Mouse (Mus musculus) embryonic facial prominence, embryonic 15.5 days (tissue): Measurements from ENCODE around the gene Zfp111. TPM values are rescaled to one million over a fixed set of nuclear protein-coding genes. Genes with fewer than 3 reads are reported as not detected.

Experiments used
- polyA plus RNA-seq: library from polyadenylated mRNA; unstranded; fragments of >200 nt; fragmentation: Nextera tagmentation; extraction: Ambion mirVana; gene quantifications from 2 replicates; pipeline ENCODE4 v1.2.1, GENCODE M21; 2015

The Zfp111 gene
- polyA plus RNA-seq, 1 experiment from 2014 or later: 11.4 TPM

Other genes starting within 250 kb of the Zfp111 start
- not detected in 2 replicates for gene Vmn1r181, start 236.8 kb downstream of the Zfp111 start, polyA plus RNA-seq
- not detected in 2 replicates for gene V1rd19, start 209.8 kb downstream of the Zfp111 start, polyA plus RNA-seq
- 0.01 TPM in 1 of 2 replicates, not detected in the other for gene Vmn1r183, start 158.2 kb downstream of the Zfp111 start, polyA plus RNA-seq
- 19.4 and 20.3 TPM in 2 replicates for gene Zfp180, start 129.5 kb downstream of the Zfp111 start, polyA plus RNA-seq
- 9.8 and 9.9 TPM in 2 replicates for gene Zfp112, start 99.1 kb downstream of the Zfp111 start, polyA plus RNA-seq
- gene Zfp235, start 77.3 kb downstream of the Zfp111 start, polyA plus RNA-seq: 20.7 and 21.0 TPM in 2 replicates
- gene Zfp114, start 36.4 kb downstream of the Zfp111 start, polyA plus RNA-seq: 6.4 and 6.5 TPM in 2 replicates
- gene Zfp109, start 26.1 kb upstream of the Zfp111 start, polyA plus RNA-seq: 4.3 and 5.3 TPM in 2 replicates
- gene Zfp108, start 43.4 kb upstream of the Zfp111 start, polyA plus RNA-seq: 4.9 and 5.5 TPM in 2 replicates
- 8.1 and 10.7 TPM in 2 replicates for gene Zfp93, start 59.0 kb upstream of the Zfp111 start, polyA plus RNA-seq
- gene Zfp61, start 89.8 kb upstream of the Zfp111 start, polyA plus RNA-seq: 41.6 and 45.6 TPM in 2 replicates
- gene Zfp94, start 105.2 kb upstream of the Zfp111 start, polyA plus RNA-seq: 13.7 and 14.5 TPM in 2 replicates
- not detected in 2 replicates for gene Tescl, start 122.5 kb upstream of the Zfp111 start, polyA plus RNA-seq
- gene Lypd5, start 137.8 kb upstream of the Zfp111 start, polyA plus RNA-seq: 30.8 and 40.2 TPM in 2 replicates
- gene Kcnn4, start 158.8 kb upstream of the Zfp111 start, polyA plus RNA-seq: 3.1 and 4.0 TPM in 2 replicates
- gene Smg9, start 188.2 kb upstream of the Zfp111 start, polyA plus RNA-seq: 24.8 and 27.6 TPM in 2 replicates
- 0.21 TPM in 1 of 2 replicates, not detected in the other for gene Irgc1, start 240.9 kb upstream of the Zfp111 start, polyA plus RNA-seq